ENCODE assay signal across 24 mouse cellular contexts in genomic region chr3:9572261-9572660, GRCm38 (mm10). TPM values are rescaled to one million over a fixed set of nuclear protein-coding genes. Genes with fewer than 3 reads are reported as not detected.
DNase-seq lines count a peak whose midpoint lies in the region; ATAC-seq and TF ChIP-seq lines count a peak whose summit lies in the region.
"Had no signal": no experiment of that assay in that cellular context is flagged by ENCODE, and none has a peak within 500 bp of the region (broad histone marks: within the 10 kb centered on the region; RNA-seq: fewer than 3 reads in every experiment).

No protein-coding gene starts in this region.

- no peak overlapping the region for H3K9ac ChIP-seq in hindbrain, embryonic 16.5 days (ENCODE audit: low read depth, low read length)
- H3K9ac ChIP-seq: forebrain, embryonic 15.5 days; heart, embryonic 12.5 days; hindbrain, embryonic 13.5 days; limb, embryonic 15.5 days; lung, embryonic 14.5 days had no signal

- intact Hi-C loops in left cerebral cortex, adult 2 months (cut with DNase I): no loop called here

- WGBS in hindbrain, embryonic 16.5 days: 89% methylated on average over 8 of the region's 8 CpGs

- no peak overlapping the region for H3K27ac ChIP-seq in left cerebral cortex, adult 2 months
- H3K27ac ChIP-seq in hindbrain, embryonic 16.5 days (ENCODE audit: low read depth, low read length): no peak overlapping the region
- H3K27ac ChIP-seq: embryonic facial prominence, embryonic 10.5 days; forebrain, embryonic 15.5 days; hindbrain, embryonic 13.5 days; kidney, postnatal 0 days; limb, embryonic 15.5 days had no signal

- H3K4me2 ChIP-seq in hindbrain, embryonic 16.5 days (ENCODE audit: low read length): no peak overlapping the region
- H3K4me2 ChIP-seq: forebrain, embryonic 15.5 days; heart, embryonic 12.5 days; hindbrain, embryonic 13.5 days; limb, embryonic 15.5 days; lung, embryonic 14.5 days had no signal

- no peak for TF ChIP-seq CTCF in left cerebral cortex, adult 2 months (IDR thresholded peaks at IDR 0.05)

- DNase-seq in left cerebral cortex, adult 18-20 months (ENCODE audit: low spot score in 2 of 2): peak; percentile 22 to 23
- DNase-seq in left cerebral cortex, adult 2 months (ENCODE audit: extremely low spot score in 1 of 2, low spot score in 2 of 2): no peak
- peak; percentile 36 to 44 for DNase-seq in right cerebral cortex, adult 2 months (ENCODE audit: low spot score in 2 of 2)
- DNase-seq in right cerebral cortex, postnatal 36 days (ENCODE audit: low spot score in 2 of 2): no peak
- peak; percentile 28 for DNase-seq in adrenal gland, postnatal 10 days
- DNase-seq in retina, embryonic 14.5 days (ENCODE audit: low spot score): no peak
- DNase-seq: cerebellum, adult 11 months; cerebellum, adult 9-11 months; gastrocnemius, postnatal 14 days; heart, adult 11 months; kidney, adult 18-20 months; layer of hippocampus, adult 9-11 months; left cerebral cortex, postnatal 4 days; lung, embryonic 14.5 days; lung, postnatal 4 days; midbrain, embryonic 14.5 days had no signal

- no peaks in the 10 kb centered on the region for H3K27me3 ChIP-seq in hindbrain, embryonic 16.5 days (replicated peaks; ENCODE audit: control insufficient read depth, insufficient read depth, low read length)
- H3K27me3 ChIP-seq: forebrain, embryonic 15.5 days; heart, embryonic 12.5 days; hindbrain, embryonic 13.5 days; limb, embryonic 15.5 days had no signal

- no peak overlapping the region for H3K4me3 ChIP-seq in left cerebral cortex, adult 2 months
- no peak overlapping the region for H3K4me3 ChIP-seq in hindbrain, embryonic 16.5 days (ENCODE audit: low read length)
- H3K4me3 ChIP-seq: embryonic facial prominence, embryonic 10.5 days; forebrain, embryonic 15.5 days; heart, embryonic 12.5 days; hindbrain, embryonic 13.5 days; limb, embryonic 15.5 days had no signal

- peaks cover 8% of the 10 kb centered on the region for H3K4me1 ChIP-seq in hindbrain, embryonic 16.5 days (ENCODE audit: control insufficient read depth, insufficient read depth, low read depth, low read length)

- H3K9me3 ChIP-seq in hindbrain, embryonic 16.5 days (ENCODE audit: control insufficient read depth, low read length): no peaks in the 10 kb centered on the region
- H3K9me3 ChIP-seq: forebrain, embryonic 15.5 days; heart, embryonic 12.5 days; hindbrain, embryonic 13.5 days; limb, embryonic 15.5 days had no signal

- no peaks in the 10 kb centered on the region for H3K36me3 ChIP-seq in hindbrain, embryonic 16.5 days (ENCODE audit: control insufficient read depth, insufficient read depth, low read length)
- H3K36me3 ChIP-seq: embryonic facial prominence, embryonic 10.5 days; forebrain, embryonic 15.5 days; heart, embryonic 12.5 days; hindbrain, embryonic 13.5 days; limb, embryonic 15.5 days had no signal

- no peak for ATAC-seq in hindbrain, embryonic 16.5 days
- ATAC-seq: forebrain, embryonic 15.5 days; inflammation-experienced regulatory T-cells, adult 6 months had no signal

RNA-seq across cellular contexts. Expression of gene Zfp704, which starts 37.6 kb away (rescaled TPM):
- 10 to 100 TPM; 28.8 to 30.4 TPM for total RNA-seq in left cerebral cortex, adult 18-20 months (2021)
- total RNA-seq in left cerebral cortex, adult 2 months (2021): 10 to 100 TPM; 31.7 to 34.6 TPM
- total RNA-seq in adrenal gland, postnatal 10 days (2021): 10 to 100 TPM; 17.8 to 20.3 TPM
- polyA plus RNA-seq in hindbrain, embryonic 16.5 days (2015; fragmentation: Nextera tagmentation; extraction: Ambion mirVana): 12.5 and 13.3 TPM in 2 replicates

Comparison
In these comparisons a context has a peak if more than half of its experiments do, and no peak if none do; other contexts are left out.
1. DNase-seq: peak in left cerebral cortex, adult 18-20 months (2 of 2), right cerebral cortex, adult 2 months (2 of 2) and adrenal gland, postnatal 10 days (single experiment); none in left cerebral cortex, adult 2 months (0 of 2), right cerebral cortex, postnatal 36 days (0 of 2) and retina, embryonic 14.5 days (single experiment).